Mouse (Mus musculus) monocyte, adult 2 months (primary cell): ENCODE data around the gene Trhde.

Source experiments
- DNase-seq, 2 experiments: peaks; one replicate each; pipeline ENCODE4 v3.0.0; 2022; ENCODE audit warnings: low spot score in 2 of 2, low read depth in 1 of 2

Gene Trhde

DNA sequence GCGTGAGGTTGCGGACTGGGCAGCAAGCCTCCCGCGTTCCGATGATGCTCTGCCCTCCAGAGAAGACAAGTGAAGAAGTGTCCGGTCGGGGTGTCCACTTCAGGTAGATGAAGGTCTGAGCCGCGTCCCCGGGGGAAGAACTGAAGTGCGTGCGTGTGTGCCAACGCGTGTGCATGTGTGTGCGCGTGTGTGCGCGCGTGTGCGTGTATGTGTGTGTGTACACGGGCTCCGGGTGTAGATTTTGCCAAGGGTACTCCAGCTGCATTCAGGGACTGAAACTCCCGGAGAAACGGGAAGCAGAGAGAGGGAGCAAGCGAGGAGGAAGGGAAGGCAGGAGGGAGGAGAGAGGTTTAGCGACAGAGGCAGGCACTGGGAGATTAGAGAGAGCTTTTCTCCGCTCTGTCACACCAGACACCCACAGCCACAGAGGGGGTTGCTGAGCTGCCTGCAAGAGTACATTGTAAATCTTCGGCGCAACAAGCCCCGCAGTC, at the start of gene Trhde:
Gene Trhde (minus strand): TSS at position 147 of the 491 bp plus-strand sequence.
- DNase-seq, result no peak

DNA sequence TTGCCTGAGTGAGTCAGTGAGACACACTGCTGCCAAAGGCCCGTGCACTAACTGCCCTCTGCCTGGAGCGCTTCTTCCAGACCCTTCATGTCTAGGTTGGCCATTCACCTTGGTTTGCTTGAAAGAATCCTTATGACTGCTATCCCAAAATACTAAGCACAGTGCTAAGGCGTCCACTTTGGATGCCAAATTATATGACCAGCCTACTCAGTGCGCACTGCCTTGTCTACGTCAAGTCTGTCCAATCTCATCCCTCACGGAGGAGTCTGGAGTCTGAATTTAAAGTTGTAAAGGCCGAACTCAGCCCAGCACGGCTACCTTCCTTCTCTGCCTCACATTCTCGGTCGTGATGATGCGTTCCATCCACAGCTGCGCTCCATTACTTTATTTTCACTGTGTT, 39.9 kb upstream of the Trhde start:
- no peak for DNase-seq

DNA sequence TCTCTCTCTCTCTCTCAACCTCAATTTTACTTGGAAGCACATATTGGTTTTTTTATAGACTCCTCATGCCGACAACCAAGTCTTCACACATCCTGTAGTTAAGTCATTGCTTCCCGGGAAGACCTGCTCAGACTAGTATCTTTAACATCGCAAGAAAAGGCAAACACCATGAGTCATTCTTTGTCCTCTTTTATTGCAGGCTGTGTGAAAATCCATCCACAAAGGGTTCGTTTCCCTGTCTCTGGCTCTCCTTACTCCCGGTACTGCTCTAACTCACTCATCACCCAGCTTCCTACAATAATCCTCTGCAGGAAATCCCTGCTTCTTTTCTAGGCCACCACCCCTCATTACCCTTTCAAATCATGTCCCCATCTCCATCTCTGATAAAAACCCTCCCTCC, 39.3 kb upstream of the Trhde start:
- DNase-seq, result no peak

DNA sequence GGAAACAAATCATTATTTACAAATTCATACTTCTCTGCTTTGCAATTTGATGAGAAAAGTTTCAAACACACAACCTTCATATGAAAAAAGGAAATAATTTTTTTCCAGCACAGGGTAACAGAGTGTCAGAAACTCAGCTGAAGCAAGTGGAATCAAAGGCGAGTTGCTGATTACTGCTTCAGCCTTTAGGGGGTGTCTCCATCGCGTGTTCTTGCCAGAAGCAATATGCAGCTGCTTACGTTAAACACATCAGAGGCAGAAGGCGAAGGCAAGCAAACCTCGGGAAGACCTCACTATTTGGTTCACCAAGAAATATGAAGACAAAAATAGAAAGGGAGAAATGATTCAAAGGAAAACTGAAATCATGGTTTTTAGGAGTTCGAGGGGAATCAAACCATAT, 29.2 kb upstream of the Trhde start:
- DNase-seq, result no peak

DNA sequence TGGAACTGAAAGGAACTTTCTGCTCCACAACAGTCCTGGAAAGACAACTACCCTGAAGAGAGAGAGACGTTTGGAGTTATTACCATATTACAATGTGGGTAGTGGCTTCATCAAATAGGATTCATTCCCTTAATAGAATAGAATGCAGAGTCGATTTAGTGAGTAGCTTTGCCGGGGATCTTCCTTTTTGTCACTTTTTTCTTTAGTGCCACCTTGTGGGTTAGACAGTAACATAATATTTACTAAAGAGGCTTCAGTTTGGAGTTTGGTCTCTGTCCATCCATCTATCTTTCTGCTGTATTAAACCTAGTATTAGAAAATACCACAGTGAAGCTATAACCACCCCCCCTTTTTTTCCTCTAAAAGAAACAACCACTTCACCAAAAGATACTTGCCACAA, 6.7 kb upstream of the Trhde start:
- no peak for DNase-seq

DNA sequence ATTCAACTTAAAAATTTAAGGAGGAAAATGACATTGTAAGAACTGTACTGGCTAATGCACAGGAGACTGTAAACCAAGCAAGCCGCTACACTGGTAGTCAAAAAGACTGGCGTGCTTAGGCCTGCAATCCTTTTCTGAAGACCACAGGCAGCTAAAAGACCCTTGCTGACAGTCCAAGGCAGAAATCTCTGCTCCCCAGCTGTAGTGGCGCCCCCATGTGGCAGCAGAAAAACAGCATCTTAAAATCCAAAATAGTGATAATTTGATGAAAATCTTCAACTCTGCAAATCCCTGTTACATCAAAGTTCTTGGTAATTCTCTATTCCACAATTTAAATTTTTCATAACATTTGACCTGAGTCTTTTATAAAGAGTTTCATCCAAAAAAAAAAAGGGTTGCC, 3.8 kb upstream of the Trhde start:
- DNase-seq, result no peak

DNA sequence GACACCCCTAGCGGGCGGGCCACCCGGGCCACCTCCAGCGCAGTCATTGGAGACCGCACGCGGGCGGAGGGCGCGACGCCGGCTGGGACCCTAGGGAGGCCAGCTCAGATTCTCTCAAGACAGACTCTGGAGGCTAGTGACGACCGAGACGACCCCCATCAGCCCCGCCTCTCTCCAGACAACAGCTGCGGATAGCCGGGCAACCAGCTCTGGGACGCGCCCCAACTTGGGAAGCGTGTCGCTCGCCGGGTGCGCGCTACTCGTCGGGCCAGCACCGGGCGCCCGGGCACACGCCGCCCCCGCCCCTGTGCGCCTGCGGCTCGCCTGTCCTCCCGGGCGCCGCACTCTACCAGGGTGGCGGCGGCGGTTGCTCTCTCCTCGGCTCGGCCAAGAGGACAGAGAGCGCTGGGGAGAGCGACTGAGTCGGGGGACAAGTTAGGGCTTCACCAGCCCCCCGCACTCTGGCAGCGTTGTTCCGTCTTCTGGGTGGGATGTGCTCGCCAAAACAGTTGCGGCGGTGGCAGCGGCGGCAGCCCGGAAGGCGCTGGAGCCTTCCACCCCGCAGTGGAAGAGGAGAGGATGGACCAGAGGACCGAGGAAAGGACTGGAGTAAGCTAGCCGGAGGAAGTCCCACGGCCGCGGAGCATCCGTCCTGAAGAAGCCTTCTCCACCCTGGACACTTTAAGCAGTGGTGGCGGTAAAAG, 498 bp downstream of the Trhde start:
- no peak for DNase-seq

DNA sequence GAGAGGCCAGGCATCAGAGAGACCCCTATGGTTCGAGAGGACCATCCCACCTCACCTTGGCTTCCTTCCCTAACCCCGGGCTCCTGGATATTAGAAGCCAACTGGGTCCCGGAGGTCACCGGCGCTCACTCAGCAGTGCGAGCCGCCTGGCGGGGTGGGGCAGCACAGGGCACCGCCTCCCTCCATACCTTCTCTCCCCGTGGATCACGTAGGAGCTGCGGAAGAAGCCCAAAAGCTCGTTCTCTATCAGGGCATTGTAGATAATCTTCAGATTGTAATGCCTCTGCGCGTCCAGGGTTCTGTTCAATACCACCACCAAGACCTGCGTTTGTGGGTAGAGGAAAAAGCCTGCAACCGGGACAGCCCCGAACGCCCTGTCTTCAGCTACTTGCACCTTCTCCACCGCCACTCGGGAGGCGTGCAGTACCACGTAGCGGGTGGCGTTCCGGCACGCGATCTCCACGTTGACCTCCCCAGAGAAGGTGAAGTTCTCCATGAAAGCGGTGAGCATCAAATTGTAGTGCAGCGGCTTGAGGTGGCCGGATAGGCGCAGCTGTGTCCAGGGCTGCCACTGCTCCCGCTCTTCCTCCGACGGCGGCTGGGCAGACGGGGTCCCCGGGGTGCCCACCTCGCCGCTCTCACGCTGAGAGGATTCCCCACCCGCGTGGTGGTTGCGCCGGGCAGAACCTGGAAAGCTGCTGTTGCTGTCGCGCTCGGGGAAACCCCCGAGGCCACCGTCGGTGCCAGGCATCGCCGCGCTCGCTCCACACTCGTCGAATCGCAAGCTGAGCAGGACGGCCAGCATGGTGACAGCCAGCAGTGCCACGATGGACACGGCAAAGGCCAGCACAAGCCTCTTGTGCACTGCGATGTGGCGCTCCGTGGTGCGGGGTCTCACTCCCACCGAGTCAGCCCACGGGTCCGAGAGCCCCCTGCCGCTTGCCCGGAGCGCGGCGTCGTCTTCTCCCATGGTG, 1.5 kb downstream of the Trhde start:
- DNase-seq, result no peak

DNA sequence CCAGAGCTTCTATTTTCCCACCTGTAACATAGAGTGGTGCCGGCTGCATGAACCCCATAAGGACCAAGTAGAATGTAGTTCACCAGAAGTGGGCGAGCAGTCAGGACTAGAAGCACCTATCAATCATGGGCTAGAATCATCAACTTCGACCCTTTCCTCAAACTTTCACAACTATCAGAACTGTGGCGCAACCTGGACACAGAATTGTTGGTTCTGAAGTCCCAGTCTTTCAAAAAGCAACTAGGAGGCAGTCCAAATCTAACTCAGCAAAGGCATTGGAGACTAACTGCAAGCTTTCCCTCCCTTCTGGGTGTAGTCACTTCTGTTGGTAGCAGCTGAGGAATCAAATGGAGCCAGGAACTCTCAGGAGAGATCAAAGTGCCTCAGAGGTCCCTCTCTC, 2.6 kb downstream of the Trhde start:
- no peak for DNase-seq

DNA sequence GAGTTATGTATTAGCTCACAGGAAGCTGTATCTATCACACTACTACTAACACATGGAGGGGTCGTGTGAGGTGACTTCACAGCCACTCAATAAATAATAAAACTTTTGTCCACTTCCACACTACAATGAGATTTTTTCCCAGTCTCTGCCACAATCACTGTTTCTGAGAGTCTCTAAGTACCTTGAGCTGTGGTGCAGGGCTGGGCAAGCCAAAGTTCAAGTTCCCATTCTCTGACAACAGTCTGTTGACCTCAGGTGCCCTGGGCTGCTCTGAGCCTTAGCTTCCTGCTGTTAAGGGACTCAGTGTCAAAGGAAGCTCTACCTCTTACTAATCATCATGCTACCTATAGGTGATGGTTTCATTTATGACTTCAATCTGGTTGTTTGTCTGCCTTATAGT, 3.3 kb downstream of the Trhde start:
- DNase-seq, result no peak

DNA sequence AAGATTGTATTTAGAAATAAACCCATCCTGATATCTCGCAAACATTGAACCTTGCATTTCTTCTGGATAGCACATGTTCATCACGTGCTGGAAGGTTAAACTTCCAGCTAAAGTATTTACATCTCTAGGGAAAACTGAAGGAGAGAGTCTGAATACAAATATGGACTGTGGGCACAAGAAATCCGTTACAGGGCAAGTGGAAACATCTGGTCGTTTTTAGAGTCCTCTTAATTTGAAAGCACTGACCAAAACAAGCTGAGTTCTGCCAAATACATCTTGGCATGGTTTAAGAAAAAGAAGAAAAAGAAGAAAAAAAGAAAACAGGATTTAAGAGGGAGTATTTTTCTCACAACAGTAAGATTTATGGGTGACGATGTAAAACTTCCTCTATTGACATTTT, 3.9 kb downstream of the Trhde start:
- no peak for DNase-seq

DNA sequence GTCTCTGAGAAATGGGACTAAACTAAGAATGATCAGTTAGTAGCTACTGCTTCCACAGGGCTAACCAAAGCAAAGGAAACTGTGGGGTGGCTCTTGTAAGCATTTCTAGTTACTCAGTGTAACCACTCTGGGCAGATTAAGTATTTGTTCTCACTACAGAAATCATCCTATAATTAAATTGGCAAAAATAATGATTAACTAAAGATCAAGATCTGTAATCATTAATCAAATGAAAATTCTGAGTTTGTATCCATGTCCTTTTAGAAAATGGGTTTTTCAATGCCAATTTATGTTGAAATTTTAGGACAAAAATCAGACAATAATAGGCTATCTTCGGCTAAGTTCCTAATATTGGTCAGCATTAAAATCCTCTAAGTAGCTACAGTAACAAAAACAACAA, 4.4 kb downstream of the Trhde start:
- no peak for DNase-seq

DNA sequence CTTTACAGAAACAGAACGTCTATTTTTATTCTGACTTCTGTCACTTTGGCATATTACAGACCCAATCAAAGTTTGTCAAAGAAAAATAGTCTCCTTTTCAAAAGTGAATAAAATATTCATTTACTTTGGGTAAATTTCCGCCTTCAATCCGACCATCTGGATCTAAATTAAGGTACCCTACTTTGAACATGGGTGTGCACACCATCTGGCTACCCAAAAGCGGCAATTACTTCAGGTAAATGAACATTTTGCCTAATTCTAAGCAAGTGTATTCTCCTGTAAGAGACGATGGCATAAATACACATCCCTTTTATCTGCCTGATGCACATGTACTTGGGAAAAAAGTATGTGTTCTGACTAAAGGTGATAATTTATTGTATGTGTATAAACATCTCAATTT, 5.2 kb downstream of the Trhde start:
- no peak for DNase-seq

DNA sequence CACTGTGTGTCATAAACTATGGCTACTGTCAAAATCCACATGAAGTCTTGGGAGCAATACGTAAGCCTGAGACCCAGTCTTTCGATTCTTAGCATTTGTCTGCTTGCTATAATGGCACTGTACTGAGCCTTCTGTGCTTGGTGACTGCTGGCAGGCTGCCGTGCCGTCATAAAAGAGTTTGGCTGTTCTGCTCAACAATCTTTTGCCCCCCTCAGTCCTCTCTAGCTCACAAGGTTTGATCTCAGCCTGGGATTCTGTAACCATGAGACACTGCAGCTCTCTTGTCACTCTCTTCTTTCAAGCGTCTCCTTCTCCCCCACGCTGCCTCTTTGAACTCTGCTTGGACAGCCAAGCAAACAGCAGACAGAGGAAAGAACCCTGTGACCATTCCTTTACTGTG, 7.9 kb downstream of the Trhde start:
- no peak for DNase-seq

DNA sequence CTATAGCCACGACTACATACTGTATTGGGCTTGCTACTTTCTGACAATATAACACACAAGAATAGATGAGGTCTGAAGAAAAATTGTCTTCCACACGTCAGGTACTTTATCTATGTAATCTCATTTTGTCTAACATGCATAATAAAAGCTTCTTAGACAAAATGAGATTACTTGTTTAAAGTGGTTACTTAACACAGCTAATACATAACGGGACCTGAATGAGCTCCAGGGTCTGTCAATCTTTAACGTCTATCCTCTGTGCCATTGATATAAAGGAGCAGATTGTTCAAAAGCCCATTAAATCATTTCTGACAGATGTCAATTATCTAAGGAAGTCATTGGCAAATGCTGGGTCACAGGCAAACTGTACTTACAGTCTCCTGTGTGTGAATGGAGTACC, 36.2 kb downstream of the Trhde start:
- no peak for DNase-seq

DNA sequence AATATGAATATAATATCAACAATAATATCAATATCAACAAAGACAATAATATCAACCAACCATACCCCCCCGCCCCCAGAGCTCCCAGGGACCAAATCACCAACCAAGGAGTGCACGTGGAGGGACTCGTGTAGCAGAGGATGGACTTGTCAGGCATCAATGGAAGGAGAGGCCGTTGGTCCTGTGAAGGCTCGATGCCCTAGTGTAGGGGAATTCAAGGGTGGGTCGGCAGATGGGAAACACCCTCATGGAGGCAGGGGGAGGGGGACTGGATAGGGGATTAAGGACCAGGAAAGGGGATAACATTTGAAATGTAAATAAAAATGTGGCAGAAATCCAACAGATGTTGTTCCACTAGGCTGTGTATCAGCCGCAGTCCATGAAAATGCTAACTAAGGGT, 40.0 kb downstream of the Trhde start:
- no peak for DNase-seq

DNA sequence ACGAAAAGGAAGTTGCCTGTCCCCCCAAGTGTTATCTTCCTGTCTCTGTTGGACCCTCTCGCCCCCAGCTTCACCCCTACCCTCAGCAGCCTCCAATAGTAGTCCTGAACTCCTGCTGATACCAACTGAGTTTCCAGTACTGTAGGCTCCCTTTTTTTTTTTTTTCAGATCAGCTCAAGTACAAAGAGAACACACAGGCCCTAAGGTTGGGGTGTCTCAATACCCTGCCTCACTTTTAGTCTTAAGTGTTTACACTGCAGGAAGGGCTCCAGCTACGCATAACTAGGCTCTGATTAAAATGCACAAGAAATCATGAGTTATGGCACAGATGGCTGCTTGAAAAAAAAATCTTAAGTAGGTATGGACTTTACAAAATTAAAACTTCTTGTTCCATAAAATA, 42.9 kb downstream of the Trhde start:
- DNase-seq, result no peak

DNA sequence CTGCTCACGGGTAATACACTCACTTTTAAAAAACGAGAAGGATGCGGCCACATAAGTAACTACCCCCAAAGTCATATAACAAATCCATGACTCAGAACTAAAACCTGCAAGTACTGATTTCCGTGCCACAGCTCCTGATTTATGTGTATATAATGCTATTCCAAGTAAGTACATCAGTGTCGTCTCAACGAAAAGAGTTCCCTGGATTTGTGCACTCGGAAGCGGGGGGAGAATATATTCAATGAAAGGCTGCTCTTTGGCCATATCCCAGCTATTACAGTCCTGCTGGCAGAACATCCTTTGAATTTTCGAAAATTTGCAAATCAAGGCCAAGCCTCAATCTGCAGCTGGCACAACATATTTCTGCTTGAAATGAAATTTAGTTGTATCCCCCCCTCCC, 43.5 kb downstream of the Trhde start:
- DNase-seq, result no peak

DNA sequence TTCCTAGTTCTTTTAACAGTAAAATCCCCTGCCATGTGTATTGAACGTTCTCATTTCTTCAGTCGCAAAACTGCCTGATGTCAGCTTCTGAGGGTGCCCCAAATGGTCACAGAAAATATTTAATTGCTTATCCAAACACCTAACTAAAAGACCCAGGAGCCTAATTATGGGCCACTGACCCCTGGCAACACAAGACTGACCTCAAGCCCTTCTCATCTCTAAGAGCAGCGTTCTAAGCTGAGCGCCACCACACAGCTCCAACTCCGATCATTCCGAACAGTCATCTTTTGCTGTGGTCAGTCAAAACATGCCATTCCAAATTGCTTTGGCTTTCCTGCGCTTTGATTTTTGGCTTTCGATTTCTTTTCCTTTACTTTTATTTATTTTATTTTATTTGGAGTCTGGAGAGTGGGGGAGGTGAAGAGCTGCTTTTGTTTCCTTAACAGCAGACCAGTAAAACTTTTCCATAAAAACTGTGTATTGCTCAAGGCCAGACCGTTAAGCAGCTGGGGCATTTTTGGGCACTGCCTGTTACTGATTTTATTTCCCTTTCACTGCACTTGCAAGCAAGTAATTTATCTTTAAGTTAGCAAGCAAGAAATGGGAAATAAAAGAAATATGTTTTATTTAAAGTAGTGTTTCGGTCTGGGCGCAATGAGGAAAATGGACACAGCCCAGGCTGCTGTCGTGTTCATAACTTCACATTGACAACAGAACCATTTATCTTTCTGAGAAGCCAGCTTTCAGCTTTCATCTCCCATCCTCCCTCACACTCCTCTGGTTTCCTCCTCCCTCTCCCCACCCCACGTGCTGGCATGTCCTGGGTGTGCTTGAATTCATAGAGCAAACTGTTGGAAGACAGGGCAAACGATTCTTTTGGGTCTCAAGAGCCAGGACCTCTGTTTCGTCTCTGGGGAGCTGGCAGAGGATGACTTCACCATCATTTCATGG, 59.1 kb downstream of the Trhde start:
- DNase-seq, result no peak

DNA sequence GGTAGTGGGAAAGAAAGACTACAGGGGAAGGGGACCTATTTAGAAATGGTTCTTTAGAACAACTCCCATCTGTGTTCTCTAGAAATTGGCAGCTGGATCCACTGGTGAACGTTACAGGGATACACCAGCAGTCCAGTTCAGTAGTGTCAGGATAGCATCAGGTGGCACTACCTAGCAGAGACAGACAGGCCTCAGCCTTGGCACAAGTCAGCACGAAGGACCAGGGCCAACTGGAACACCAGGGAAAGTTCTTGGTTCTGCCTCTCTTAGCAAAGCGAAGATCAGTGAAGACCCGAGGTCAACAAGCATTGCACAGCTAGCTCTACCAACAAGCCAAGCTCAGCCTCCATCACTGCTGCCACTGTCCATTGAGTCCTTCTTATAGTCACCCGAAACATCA, 62.2 kb downstream of the Trhde start:
- no peak for DNase-seq

DNA sequence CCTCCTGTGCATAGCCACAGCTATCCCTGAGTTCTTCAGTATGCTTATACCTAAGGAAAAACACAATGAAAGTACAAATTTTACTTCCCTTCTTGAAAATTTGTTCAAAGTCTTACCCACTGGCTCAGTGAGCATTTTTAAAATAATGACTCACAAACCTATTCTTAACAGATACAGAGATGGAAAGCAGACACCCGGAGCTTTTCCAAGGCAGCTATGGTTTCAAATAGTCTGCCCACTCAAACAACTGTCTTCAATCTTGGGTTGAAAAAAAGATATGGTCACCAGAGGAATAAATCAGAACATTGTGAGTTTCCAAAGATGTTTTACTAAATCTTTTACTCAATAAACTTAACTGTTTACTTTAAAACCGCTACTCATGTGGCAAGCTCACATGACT, 64.5 kb downstream of the Trhde start:
- DNase-seq, result no peak
